Mouse (Mus musculus): ENCODE results near the gene Fry.

GRCm38 (mm10) chr5:150457165-150457903 is 338.9 kb downstream of the Fry start:
- TF ChIP-seq POLR2A (IDR thresholded peaks at IDR 0.05; ENCODE audit: control insufficient read depth in 1 of 2, insufficient read depth in 1 of 2, low read depth in 1 of 2, low read length in 2 of 2, poor library complexity in 1 of 2) (no peak), USF1 (IDR thresholded peaks at IDR 0.05; ENCODE audit: low read depth, low read length) (no peak), CTCF (IDR thresholded peaks at IDR 0.05 in 2 of 3, conservative IDR thresholded peaks at IDR 0.05 in 1 of 3; ENCODE audit: control insufficient read depth in 1 of 3, insufficient read depth in 1 of 3, low read depth in 2 of 3, low read length in 3 of 3, poor library complexity in 1 of 3, severe bottlenecking in 1 of 3) (no peak), ZMIZ1 (IDR thresholded peaks at IDR 0.05; ENCODE audit: low read depth, low read length) (no peak), EP300 (IDR thresholded peaks at IDR 0.05; ENCODE audit: low read depth in 1 of 2, low read length in 2 of 2) (no peak), RCOR1 (IDR thresholded peaks at IDR 0.05; ENCODE audit: low read depth, low read length) (no peak), GATA1 (IDR thresholded peaks at IDR 0.05; ENCODE audit: low read depth, low read length) (no peak), ZNF384 (IDR thresholded peaks at IDR 0.05; ENCODE audit: low read depth, low read length) (no peak), GABPA (IDR thresholded peaks at IDR 0.05; ENCODE audit: low read depth, low read length) (no peak), MXI1 (IDR thresholded peaks at IDR 0.05; ENCODE audit: low read depth, low read length) (no peak), TCF12 (IDR thresholded peaks at IDR 0.05; ENCODE audit: low read depth, low read length) (no peak), MAFK (IDR thresholded peaks at IDR 0.05; ENCODE audit: borderline replicate concordance, low read depth, low read length) (no peak), POLR2AphosphoS2 (IDR thresholded peaks at IDR 0.05; ENCODE audit: low read length) (no peak)
